Mouse (Mus musculus): ENCODE results near the gene Rimklb. TPM values are rescaled to one million over a fixed set of nuclear protein-coding genes. Genes with fewer than 3 reads are reported as not detected.
A peak's percentile ranks its signal among the peaks of the same experiment; 100 is the strongest.
"Not testable (repeated sequence)": the region's sequence is repeated elsewhere in the genome, so short reads cannot be mapped to it uniquely, and the experiment has no call there.

Gene Rimklb
- polyA plus RNA-seq, 1 experiment from 2014 or later, result 49.7 TPM

DNA sequence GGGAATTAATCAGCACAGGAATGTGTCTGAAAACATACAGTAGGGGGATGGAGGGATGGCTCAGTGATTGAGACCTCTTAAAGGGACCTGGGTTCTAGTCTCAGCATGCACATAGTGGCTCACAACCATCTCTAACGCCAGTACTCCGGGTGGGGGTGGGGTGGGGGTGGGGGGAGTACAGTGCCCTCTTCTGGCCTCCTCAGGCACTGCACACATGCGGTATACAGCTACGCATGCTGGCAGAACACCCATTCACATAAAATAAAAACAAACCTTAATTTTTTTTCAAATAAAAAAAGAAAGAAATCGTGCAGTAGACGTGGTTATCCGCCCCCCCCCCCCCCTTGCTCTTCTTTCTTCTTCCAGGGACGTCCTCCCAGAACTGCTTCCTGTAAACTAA lies 24.7 kb upstream of the Rimklb start:
- no peak overlapping the region for H3K4me2 ChIP-seq (replicated peaks)
- no peak for ATAC-seq (ENCODE audit: insufficient number of reproducible peaks, insufficient read depth, low FRiP score, low TSS enrichment)
- no peaks in the 10 kb centered on the region for H3K4me1 ChIP-seq
- 90% methylated on average over 8 of the region's 8 CpGs for WGBS
- no peaks in the 10 kb centered on the region for H3K9me3 ChIP-seq
- no peak overlapping the region for H3K27ac ChIP-seq
- H3K4me3 ChIP-seq, result no peak overlapping the region
- H3K9ac ChIP-seq, result no peak overlapping the region
- H3K36me3 ChIP-seq, result no peaks in the 10 kb centered on the region
- no peaks in the 10 kb centered on the region for H3K27me3 ChIP-seq

DNA sequence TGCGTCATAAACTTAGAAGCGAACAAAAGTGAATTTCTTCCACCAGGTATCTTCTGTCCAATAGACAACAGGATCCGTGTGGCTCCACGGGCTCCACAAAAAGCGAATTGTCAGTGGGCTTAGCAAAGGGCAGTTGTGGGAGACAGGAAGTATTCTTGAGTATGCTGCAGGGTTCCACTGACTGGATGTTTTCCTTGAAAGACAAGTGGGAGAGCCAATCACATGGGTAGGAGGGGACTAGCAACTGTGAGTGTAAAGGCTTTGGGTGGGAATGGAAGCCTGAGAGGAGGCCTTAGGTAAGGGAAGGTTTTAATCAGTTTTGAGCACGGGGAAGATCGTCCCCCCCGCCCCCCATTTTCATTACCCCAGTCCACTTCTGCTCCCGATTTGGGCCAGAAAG lies 24.0 kb upstream of the Rimklb start:
- no peak for ATAC-seq (ENCODE audit: insufficient number of reproducible peaks, insufficient read depth, low FRiP score, low TSS enrichment)
- Histone ChIP-seq H3K4me2 (replicated peaks) (no peak overlapping the region), H3K4me1 (no peaks in the 10 kb centered on the region), H3K9me3 (no peaks in the 10 kb centered on the region), H3K9ac (no peak overlapping the region), H3K27ac (no peak overlapping the region), H3K36me3 (no peaks in the 10 kb centered on the region), H3K27me3 (no peaks in the 10 kb centered on the region), H3K4me3 (no peak overlapping the region)
- 64% methylated on average over 9 of the region's 9 CpGs for WGBS

DNA sequence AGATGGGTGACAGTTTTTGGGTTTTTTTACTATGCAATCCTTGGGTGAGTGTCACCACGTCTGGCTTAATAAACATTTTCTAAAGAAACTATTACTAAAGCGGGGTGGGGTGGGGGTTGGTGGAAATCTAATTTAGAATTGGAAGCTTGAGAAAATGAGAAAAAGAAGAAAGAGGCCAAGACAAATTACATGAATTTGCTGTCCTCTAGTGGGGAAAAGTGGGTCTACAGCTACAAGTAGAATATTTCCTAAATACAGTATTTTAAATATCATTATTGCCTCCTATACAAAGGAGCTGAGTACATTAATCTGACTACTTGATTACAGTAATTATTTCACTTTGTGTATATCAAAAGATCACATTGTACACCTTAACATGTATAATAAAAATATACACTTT lies 20.8 kb upstream of the Rimklb start:
- H3K4me3 ChIP-seq, result no peak overlapping the region
- 35% methylated on average over 2 of the region's 2 CpGs for WGBS
- H3K4me1 ChIP-seq, result no peaks in the 10 kb centered on the region
- H3K9ac ChIP-seq, result no peak overlapping the region
- H3K27me3 ChIP-seq, result no peaks in the 10 kb centered on the region
- no peak overlapping the region for H3K4me2 ChIP-seq (replicated peaks)
- H3K27ac ChIP-seq, result no peak overlapping the region
- H3K36me3 ChIP-seq, result no peaks in the 10 kb centered on the region
- no peak for ATAC-seq (ENCODE audit: insufficient number of reproducible peaks, insufficient read depth, low FRiP score, low TSS enrichment)
- no peaks in the 10 kb centered on the region for H3K9me3 ChIP-seq

- Histone ChIP-seq H3K36me3 (no peaks in the 10 kb centered on the region), H3K9me3 (no peaks in the 10 kb centered on the region), H3K4me3 (no peak overlapping the region), H3K27me3 (no peaks in the 10 kb centered on the region), H3K4me2 (replicated peaks) (no peak overlapping the region), H3K4me1 (no peaks in the 10 kb centered on the region; the same call in 1 of the 2 replicates), H3K27ac (no peak overlapping the region), H3K9ac (no peak overlapping the region)
- ATAC-seq (ENCODE audit: insufficient number of reproducible peaks, insufficient read depth, low FRiP score, low TSS enrichment), result no peak
- WGBS, result 81% methylated on average over 1 of the region's 1 CpGs
Observed at GRCm38 (mm10) chr6:122517668-122518067, 19.1 kb upstream of the Rimklb start.

- not testable (repeated sequence) for H3K9ac ChIP-seq; H3K4me2 ChIP-seq (replicated peaks); H3K36me3 ChIP-seq; ATAC-seq (ENCODE audit: insufficient number of reproducible peaks, insufficient read depth, low FRiP score, low TSS enrichment); H3K27ac ChIP-seq; H3K4me3 ChIP-seq; H3K9me3 ChIP-seq; H3K27me3 ChIP-seq; H3K4me1 ChIP-seq
- WGBS, result 93% methylated on average over 2 of the region's 2 CpGs
Observed at GRCm38 (mm10) chr6:122515762-122516161, 17.2 kb upstream of the Rimklb start.

DNA sequence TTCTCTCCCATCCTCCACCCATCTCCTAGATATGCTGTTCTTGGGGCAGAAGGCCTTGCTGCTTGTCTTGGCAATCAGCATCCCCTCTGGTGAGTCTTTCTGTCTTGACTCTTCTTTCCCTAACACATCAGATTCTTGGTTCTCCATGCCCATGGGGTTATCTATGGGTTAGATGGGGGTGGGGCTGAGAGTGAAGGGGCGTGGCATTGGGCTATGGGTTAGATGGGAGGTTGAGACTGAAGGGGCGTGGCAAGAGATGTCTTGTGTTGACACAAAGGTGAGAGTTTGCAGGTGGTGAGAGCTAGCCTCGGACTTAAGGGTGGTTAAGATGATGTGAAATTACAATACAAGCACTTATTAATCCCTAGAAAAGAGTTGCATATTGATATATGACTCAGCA lies 15.8 kb upstream of the Rimklb start:
- 70% methylated on average over 3 of the region's 3 CpGs for WGBS

GRCm38 (mm10) chr6:122512914-122513878 lies 14.6 kb upstream of the Rimklb start:
- WGBS, result 63% methylated on average over 11 of the region's 12 CpGs
- H3K4me1 ChIP-seq, result peaks cover 5% of the 10 kb centered on the region; the same call in 1 of the 2 replicates
- H3K9me3 ChIP-seq, result no peaks in the 10 kb centered on the region
- H3K4me2 ChIP-seq (replicated peaks), result no peak overlapping the region
- H3K27me3 ChIP-seq, result no peaks in the 10 kb centered on the region
- H3K4me3 ChIP-seq, result no peak overlapping the region
- H3K36me3 ChIP-seq, result no peaks in the 10 kb centered on the region
- H3K27ac ChIP-seq, result no peak overlapping the region
- ATAC-seq (ENCODE audit: insufficient number of reproducible peaks, insufficient read depth, low FRiP score, low TSS enrichment), result no peak
- no peak overlapping the region for H3K9ac ChIP-seq

More for the DNA sequence above, 15.8 kb upstream of the Rimklb start:
- Histone ChIP-seq H3K27ac (no peak overlapping the region), H3K4me3 (no peak overlapping the region), H3K9ac (no peak overlapping the region), H3K27me3 (no peaks in the 10 kb centered on the region), H3K4me1 (no peaks in the 10 kb centered on the region; the same call in 1 of the 2 replicates), H3K9me3 (no peaks in the 10 kb centered on the region), H3K4me2 (replicated peaks) (no peak overlapping the region), H3K36me3 (no peaks in the 10 kb centered on the region)
- no peak for ATAC-seq (ENCODE audit: insufficient number of reproducible peaks, insufficient read depth, low FRiP score, low TSS enrichment)

DNA sequence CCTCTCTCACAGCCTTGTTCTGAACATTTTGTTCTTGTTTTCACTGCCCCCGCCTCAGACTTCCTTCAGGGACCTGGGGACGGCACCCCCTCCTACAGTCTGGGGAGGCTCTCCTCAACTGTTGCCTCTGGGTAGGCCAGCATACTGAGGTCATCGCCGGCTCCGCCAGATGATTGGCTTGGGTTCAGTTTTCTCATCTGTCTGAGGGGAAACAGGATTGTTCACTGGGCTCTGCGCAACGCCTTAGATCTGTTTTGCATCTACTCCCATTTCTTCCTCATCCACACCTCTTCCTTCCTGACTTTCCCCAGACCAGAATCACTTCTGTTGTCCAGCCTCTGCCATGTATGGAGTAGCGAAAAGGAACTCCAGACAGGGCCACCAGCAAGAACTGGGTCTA lies 9.9 kb upstream of the Rimklb start:
- no peaks in the 10 kb centered on the region for H3K9me3 ChIP-seq
- 68% methylated on average over 8 of the region's 8 CpGs for WGBS
- H3K4me2 ChIP-seq (replicated peaks), result no peak overlapping the region
- H3K4me1 ChIP-seq, result peaks cover 5% of the 10 kb centered on the region; the same call in 1 of the 2 replicates
- H3K9ac ChIP-seq, result no peak overlapping the region
- H3K27me3 ChIP-seq, result no peaks in the 10 kb centered on the region
- H3K27ac ChIP-seq, result no peak overlapping the region
- ATAC-seq (ENCODE audit: insufficient number of reproducible peaks, insufficient read depth, low FRiP score, low TSS enrichment), result 0 out of 2 replicates have a peak, but pooled peaks have one; percentile 67
- no peak overlapping the region for H3K4me3 ChIP-seq
- H3K36me3 ChIP-seq, result no peaks in the 10 kb centered on the region

GRCm38 (mm10) chr6:122505545-122505944 lies 7.0 kb upstream of the Rimklb start, which contains the start of gene Mfap5:
Gene Mfap5 (plus strand): TSS chr6:122505845.
- H3K9ac ChIP-seq, result no peak within 1 kb of the TSS
- H3K4me3 ChIP-seq, result no peak within 1 kb of the TSS
- H3K27me3 ChIP-seq, result no peaks in the 10 kb centered on the region
- H3K27ac ChIP-seq, result no peak within 1 kb of the TSS
- no peaks in the 10 kb centered on the region for H3K36me3 ChIP-seq
- H3K4me1 ChIP-seq, result 0 out of 2 replicates have a peak, but pooled peaks cover 5% of the 10 kb centered on the region
- no peak for ATAC-seq (ENCODE audit: insufficient number of reproducible peaks, insufficient read depth, low FRiP score, low TSS enrichment)
- WGBS, result 89% methylated on average over 3 of the region's 3 CpGs
- no peaks in the 10 kb centered on the region for H3K9me3 ChIP-seq
- no peak within 1 kb of the TSS for H3K4me2 ChIP-seq (replicated peaks)

GRCm38 (mm10) chr6:122505041-122505440 lies 6.5 kb upstream of the Rimklb start:
- Histone ChIP-seq H3K9ac (no peak overlapping the region), H3K4me2 (replicated peaks) (no peak overlapping the region), H3K27ac (no peak overlapping the region), H3K27me3 (no peaks in the 10 kb centered on the region), H3K4me1 (0 out of 2 replicates have a peak, but pooled peaks cover 5% of the 10 kb centered on the region), H3K9me3 (no peaks in the 10 kb centered on the region), H3K4me3 (no peak overlapping the region), H3K36me3 (no peaks in the 10 kb centered on the region)
- no peak for ATAC-seq (ENCODE audit: insufficient number of reproducible peaks, insufficient read depth, low FRiP score, low TSS enrichment)
- WGBS, result 51% methylated on average over 4 of the region's 4 CpGs

DNA sequence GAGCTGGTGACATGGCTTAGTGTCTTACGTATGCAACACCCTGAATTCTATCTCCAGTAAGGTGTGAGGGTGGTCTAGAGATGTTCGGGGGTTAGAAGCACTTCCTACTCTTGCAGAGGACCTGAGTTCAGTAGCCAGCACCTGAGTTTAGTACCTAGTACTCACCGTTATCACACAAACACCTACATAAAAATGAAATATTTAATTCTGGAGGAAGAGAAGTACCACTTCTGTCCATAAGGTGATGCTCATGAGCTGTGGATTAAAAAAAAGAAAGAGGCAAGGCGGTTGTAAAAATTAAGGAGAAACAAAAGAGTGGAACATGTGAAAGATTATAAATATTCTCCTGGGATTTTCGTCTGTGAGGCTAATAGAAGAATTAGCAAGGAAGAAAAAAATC lies 2.1 kb downstream of the Rimklb start:
- WGBS, result 34% methylated on average over 5 of the region's 5 CpGs
- Histone ChIP-seq H3K36me3 (no peaks in the 10 kb centered on the region), H3K9me3 (no peaks in the 10 kb centered on the region), H3K4me3 (no peak overlapping the region), H3K27ac (peak overlapping the region; percentile 84; the same call in 1 of the 2 replicates), H3K27me3 (no peaks in the 10 kb centered on the region), H3K4me2 (replicated peaks) (no peak overlapping the region), H3K9ac (no peak overlapping the region), H3K4me1 (peaks cover 32% of the 10 kb centered on the region)
- no peak for ATAC-seq (ENCODE audit: insufficient number of reproducible peaks, insufficient read depth, low FRiP score, low TSS enrichment)
